Mouse (Mus musculus) adipocyte (in vitro differentiated cells): ENCODE results near the gene M6pr.

ENCODE experiments used
- DNase-seq: peaks from one replicate; pipeline ENCODE4 v3.0.0-alpha.2; 2016; ENCODE audit warnings: low spot score

Gene M6pr

GRCm38 (mm10) chr6:122298223-122298609 is 10.3 kb upstream of the M6pr start:
- DNase-seq, result no peak

- DNase-seq, result peak; percentile 62
Observed at GRCm38 (mm10) chr6:122299621-122300133, 8.8 kb upstream of the M6pr start.

- peak; percentile 35 for DNase-seq
Observed at GRCm38 (mm10) chr6:122302121-122302520, 6.4 kb upstream of the M6pr start.

- no peak for DNase-seq
Observed at GRCm38 (mm10) chr6:122302661-122303060, 5.9 kb upstream of the M6pr start.

GRCm38 (mm10) chr6:122303526-122303925 is 5.0 kb upstream of the M6pr start:
- DNase-seq, result no peak

- peak; percentile 90 for DNase-seq
Observed at GRCm38 (mm10) chr6:122304355-122304754, 4.2 kb upstream of the M6pr start.

- DNase-seq, result no peak
Observed at GRCm38 (mm10) chr6:122304790-122305555, 3.5 kb upstream of the M6pr start.

GRCm38 (mm10) chr6:122306707-122307106 is 1.8 kb upstream of the M6pr start:
- DNase-seq, result no peak

GRCm38 (mm10) chr6:122308136-122308504 is 400 bp upstream of the M6pr start:
- no peak for DNase-seq

GRCm38 (mm10) chr6:122309446-122309960 is 983 bp downstream of the M6pr start:
- peak; percentile 49 for DNase-seq

GRCm38 (mm10) chr6:122310187-122310820 is 1.8 kb downstream of the M6pr start:
- DNase-seq, result peak; percentile 58

- DNase-seq, result no peak
Observed at GRCm38 (mm10) chr6:122318726-122319125, 10.2 kb downstream of the M6pr start.

GRCm38 (mm10) chr6:122325361-122325975 is 16.9 kb downstream of the M6pr start:
- DNase-seq, result no peak

- no peak for DNase-seq
Observed at GRCm38 (mm10) chr6:122333081-122333612, 24.6 kb downstream of the M6pr start.

- DNase-seq, result no peak
Observed at GRCm38 (mm10) chr6:122334786-122335340, 26.3 kb downstream of the M6pr start.

- DNase-seq, result no peak
Observed at GRCm38 (mm10) chr6:122337546-122337945, 29.0 kb downstream of the M6pr start.

GRCm38 (mm10) chr6:122339047-122339647 is 30.6 kb downstream of the M6pr start:
- DNase-seq, result peak; percentile 59

GRCm38 (mm10) chr6:122339648-122340341 is 31.3 kb downstream of the M6pr start:
- DNase-seq, result peak; percentile 88

GRCm38 (mm10) chr6:122340349-122341000 is 32.0 kb downstream of the M6pr start, which contains the start of gene Phc1:
Phc1 (minus strand) TSS chr6:122340561.
- no peak for DNase-seq

GRCm38 (mm10) chr6:122341038-122341810 is 32.7 kb downstream of the M6pr start:
- DNase-seq, result no peak
